Mouse (Mus musculus) lung, adult 2 months (tissue): ENCODE data around the gene Olfr53. TPM values are rescaled to one million over a fixed set of nuclear protein-coding genes. Genes with fewer than 3 reads are reported as not detected.
"Not testable (repeated sequence)": the region's sequence is repeated elsewhere in the genome, so short reads cannot be mapped to it uniquely, and the experiment has no call there.

Experiments used
- DNase-seq: peaks from one replicate; pipeline ENCODE4 v3.0.0; 2022
- H3K4me1 ChIP-seq: fragments of 200-500 bp; 2 replicates; pipeline ENCODE4 v1.6.1; 2011; ENCODE audit warnings: low read length; ENCODE audit not compliant: control insufficient read depth, insufficient read depth
- H3K4me3 ChIP-seq: fragments of 200-500 bp; replicated peaks from 2 replicates; pipeline ENCODE3; 2011; ENCODE audit warnings: low read depth, mild to moderate bottlenecking, control low read depth, low read length; ENCODE audit errors: extremely low read depth
- CTCF ChIP-seq: fragments of 200-500 bp; IDR thresholded peaks from 2 replicates; pipeline ENCODE4 v1.5.1; 2011; ENCODE audit warnings: mild to moderate bottlenecking, low read length, control low read depth; ENCODE audit not compliant: insufficient read depth
- POLR2A ChIP-seq: fragments of 200-500 bp; IDR thresholded peaks from 2 replicates; pipeline ENCODE4 v1.6.1; 2011; ENCODE audit warnings: low read depth, mild to moderate bottlenecking, control low read depth, low read length, borderline replicate concordance; ENCODE audit errors: extremely low read depth
- WGBS: fragments of 180-500 bp; shearing (Covaris S2); methylation state at CpG from one replicate; pipeline ENCODE4 v1.1.7; 2018; 5-methylcytosine and 5-hydroxymethylcytosine counted together
- polyA plus RNA-seq: library from polyadenylated mRNA; depleted of rRNA; stranded (reverse); fragments of >200 nt; gene quantifications from 2 replicates; pipeline ENCODE4 v1.2.3, GENCODE M21; 2012; rRNA removed

The Olfr53 gene
- polyA plus RNA-seq: not detected in 2 replicates

DNA sequence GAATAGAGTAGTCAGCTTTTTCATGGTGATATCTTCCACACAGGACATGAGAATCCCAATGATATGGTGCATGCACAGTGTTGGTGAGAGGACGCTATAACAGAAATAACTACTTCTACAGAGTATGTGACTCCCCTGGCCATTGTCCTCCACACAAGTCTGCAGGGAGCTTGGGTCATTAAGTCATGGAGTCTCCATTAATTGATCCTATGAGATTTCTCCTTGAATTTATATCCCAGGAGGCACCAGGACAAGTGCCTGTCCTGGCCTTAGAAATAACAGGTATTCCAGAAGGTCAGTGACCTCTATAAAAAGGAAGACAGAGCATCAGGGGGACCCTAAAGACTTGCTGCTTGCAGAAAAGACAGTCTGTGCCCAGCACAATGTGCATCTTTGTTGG lies at the start of gene Olfr53:
Gene Olfr53, plus strand, starts transcription at position 301 of the 400 bp plus-strand sequence.
- DNase-seq: no peak
- H3K4me3 ChIP-seq: no peak within 1 kb of the TSS
- TF ChIP-seq POLR2A (no peak), CTCF (no peak)
- H3K4me1 ChIP-seq: no peaks in the 10 kb centered on the region
- 90% methylated on average over 1 of the region's 1 CpGs for WGBS

GRCm38 (mm10) chr7:140600969-140601368 lies 45.3 kb upstream of the Olfr53 start, which contains the start of gene Olfr46:
Gene Olfr46 (plus strand): TSS chr7:140601269.
- not testable (repeated sequence) for H3K4me3 ChIP-seq, H3K4me1 ChIP-seq, DNase-seq
- WGBS: 73% methylated on average over 2 of the region's 2 CpGs

DNA sequence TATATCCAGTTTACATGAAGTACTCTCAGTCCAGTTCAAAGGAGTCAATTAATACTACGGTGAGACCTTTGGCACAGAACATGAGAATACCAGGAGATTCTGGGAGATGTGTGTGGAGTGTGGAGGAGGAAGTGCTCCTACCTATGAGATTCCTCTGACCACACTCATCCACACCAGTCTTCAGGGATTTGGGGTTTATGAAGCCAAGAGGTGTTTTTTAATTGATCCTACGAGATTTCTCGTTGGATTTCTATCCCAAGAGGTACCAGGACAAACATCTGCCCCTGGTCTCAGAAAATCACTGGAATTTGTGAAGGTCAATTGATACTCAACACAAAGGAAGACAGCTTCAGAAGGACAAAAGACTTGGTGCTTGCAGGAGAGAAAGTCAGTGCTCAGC lies 17.6 kb upstream of the Olfr53 start, which contains the start of gene Olfr61:
Gene Olfr61, plus strand, starts transcription at position 301 of the 400 bp plus-strand sequence.
- 73% methylated on average over 3 of the region's 3 CpGs for WGBS
- H3K4me1 ChIP-seq, H3K4me3 ChIP-seq, DNase-seq: not testable (repeated sequence)

- WGBS: 71% methylated on average over 1 of the region's 1 CpGs
- Histone ChIP-seq H3K4me1 (no peaks in the 10 kb centered on the region), H3K4me3 (no peak overlapping the region)
- DNase-seq: no peak
- TF ChIP-seq POLR2A (no peak), CTCF (no peak)
These were observed 15.7 kb upstream of the Olfr53 start for GRCm38 (mm10) chr7:140630559-140630958.

DNA sequence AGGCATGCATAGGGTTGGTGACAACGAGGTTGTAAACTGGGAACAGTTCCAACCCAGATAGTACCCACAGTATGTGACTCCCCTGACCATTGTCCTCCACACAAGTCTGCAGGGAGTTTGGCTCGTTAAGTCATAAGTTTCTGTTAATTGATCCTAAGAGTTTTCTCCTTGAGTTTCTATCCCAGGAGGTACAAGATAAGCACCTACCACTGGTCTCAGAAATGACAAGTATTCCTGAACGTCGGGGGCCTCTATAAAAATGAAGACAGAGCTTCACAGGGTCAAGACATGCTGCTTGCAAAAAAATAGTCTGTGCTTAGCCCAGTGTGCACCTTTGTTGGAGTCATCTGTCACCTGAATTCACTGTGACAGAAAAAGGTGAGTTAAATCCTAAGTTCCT lies 13.4 kb downstream of the Olfr53 start, which contains the start of gene Olfr539:
Gene Olfr539, plus strand, starts transcription at position 301 of the 400 bp plus-strand sequence.
- 66% methylated on average over 4 of the region's 4 CpGs for WGBS
- H3K4me3 ChIP-seq: no peak within 1 kb of the TSS
- TF ChIP-seq CTCF (no peak), POLR2A (no peak)

GRCm38 (mm10) chr7:140670693-140671092 lies 24.4 kb downstream of the Olfr53 start:
- WGBS: 68% methylated on average over 3 of the region's 3 CpGs
- not testable (repeated sequence) for H3K4me1 ChIP-seq, DNase-seq, H3K4me3 ChIP-seq

More for the DNA sequence above, 13.4 kb downstream of the Olfr53 start, which contains the start of gene Olfr539:
- no peak for DNase-seq
- no peaks in the 10 kb centered on the region for H3K4me1 ChIP-seq

GRCm38 (mm10) chr7:140675863-140676262 lies 29.6 kb downstream of the Olfr53 start:
- DNase-seq: no peak
- Histone ChIP-seq H3K4me1 (no peaks in the 10 kb centered on the region), H3K4me3 (no peak overlapping the region)
- WGBS: 3% methylated on average over 6 of the region's 6 CpGs
- TF ChIP-seq CTCF: no peak
- no peak for TF ChIP-seq POLR2A

DNA sequence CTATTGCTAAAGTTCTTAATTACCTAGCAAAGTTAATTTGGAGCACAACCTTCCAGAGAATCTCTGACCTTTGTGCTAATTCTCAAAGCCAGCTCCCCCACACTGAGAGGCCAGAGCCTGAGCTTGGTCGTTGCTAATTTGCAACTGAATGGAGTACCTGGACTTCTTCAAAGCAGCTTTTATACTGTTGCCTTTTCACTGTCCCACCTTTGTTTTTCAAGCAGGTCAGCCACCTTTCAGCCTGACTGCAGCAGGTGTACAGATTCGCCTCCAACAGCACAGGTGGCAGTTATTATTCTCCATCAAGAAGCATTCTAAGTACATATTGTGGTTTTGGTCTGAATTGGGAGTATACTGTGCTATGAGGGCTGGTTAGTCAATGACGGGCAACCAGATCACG lies 33.3 kb downstream of the Olfr53 start:
- H3K4me3 ChIP-seq, DNase-seq, H3K4me1 ChIP-seq: not testable (repeated sequence)
- WGBS: 64% methylated on average over 4 of the region's 4 CpGs

DNA sequence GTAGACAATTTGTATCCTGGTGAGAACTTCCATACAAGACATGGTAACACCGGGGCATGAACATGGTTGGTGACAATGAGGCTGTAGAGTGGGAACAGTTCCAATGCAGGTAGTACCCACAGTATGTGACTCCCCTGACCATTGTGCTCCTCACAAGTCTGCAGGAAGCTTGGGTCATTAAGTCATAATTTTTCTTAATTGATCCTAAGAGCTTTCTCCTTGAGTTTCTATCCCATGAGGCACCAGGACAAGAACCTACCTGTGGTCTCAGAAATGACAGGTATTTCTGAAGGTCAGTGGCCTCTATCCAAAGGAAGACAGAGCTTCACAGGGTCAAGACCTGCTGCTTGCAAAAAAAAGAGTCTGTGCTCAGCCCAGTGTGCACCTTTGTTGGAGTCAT lies 35.4 kb downstream of the Olfr53 start, which contains the start of gene Olfr45:
Gene Olfr45, plus strand, starts transcription at position 301 of the 400 bp plus-strand sequence.
- WGBS: 92% methylated on average over 1 of the region's 1 CpGs
- H3K4me1 ChIP-seq: no peaks in the 10 kb centered on the region

GRCm38 (mm10) chr7:140696967-140697366 lies 50.7 kb downstream of the Olfr53 start, which contains the start of gene Olfr541:
Gene Olfr541 (plus strand): TSS chr7:140697267.
- H3K4me1 ChIP-seq: no peaks in the 10 kb centered on the region
- no peak within 1 kb of the TSS for H3K4me3 ChIP-seq
- no peak for TF ChIP-seq POLR2A
- TF ChIP-seq CTCF: no peak
- no peak for DNase-seq

More for the DNA sequence above, 35.4 kb downstream of the Olfr53 start, which contains the start of gene Olfr45:
- H3K4me3 ChIP-seq: no peak within 1 kb of the TSS
- no peak for TF ChIP-seq CTCF
- TF ChIP-seq POLR2A: no peak
- no peak for DNase-seq

Other genes starting within 250 kb of the Olfr53 start
- not detected in 2 replicates for gene Olfr531, start 243.5 kb upstream of the Olfr53 start, polyA plus RNA-seq
- not detected in 2 replicates for gene Olfr532, start 224.8 kb upstream of the Olfr53 start, polyA plus RNA-seq
- gene Olfr533, start 183.1 kb upstream of the Olfr53 start, polyA plus RNA-seq: not detected in 2 replicates
- gene Olfr535, start 162.2 kb upstream of the Olfr53 start, polyA plus RNA-seq: not detected in 2 replicates
- not detected in 2 replicates for gene Olfr536, start 139.1 kb upstream of the Olfr53 start, polyA plus RNA-seq
- not detected in 2 replicates for gene Olfr538, start 78.6 kb upstream of the Olfr53 start, polyA plus RNA-seq
- not detected in 2 replicates for gene Olfr46, start 45.2 kb upstream of the Olfr53 start, polyA plus RNA-seq
- not detected in 2 replicates for gene Olfr61, start 17.5 kb upstream of the Olfr53 start, polyA plus RNA-seq
- not detected in 2 replicates for gene Olfr539, start 13.5 kb downstream of the Olfr53 start, polyA plus RNA-seq
- not detected in 2 replicates for gene Olfr45, start 35.5 kb downstream of the Olfr53 start, polyA plus RNA-seq
- gene Olfr541, start 50.8 kb downstream of the Olfr53 start, polyA plus RNA-seq: not detected in 2 replicates
- 6.4 and 16.6 TPM in 2 replicates for gene Cyp2e1, start 117.3 kb downstream of the Olfr53 start, polyA plus RNA-seq
- gene Syce1, start 141.4 kb downstream of the Olfr53 start, polyA plus RNA-seq: 0.22 and 0.45 TPM in 2 replicates
- 0.06 and 0.19 TPM in 2 replicates for gene Zfp941, start 175.7 kb downstream of the Olfr53 start, polyA plus RNA-seq
- 19.7 and 23.3 TPM in 2 replicates for gene Urah, start 188.6 kb downstream of the Olfr53 start, polyA plus RNA-seq
- 45.0 and 76.2 TPM in 2 replicates for gene Scgb1c1, start 199.1 kb downstream of the Olfr53 start, polyA plus RNA-seq
- 0.24 TPM in 1 of 2 replicates, not detected in the other for gene Odf3, start 201.4 kb downstream of the Olfr53 start, polyA plus RNA-seq
- gene Gm45785, start 209.9 kb downstream of the Olfr53 start, polyA plus RNA-seq: 2.2 TPM in 1 of 2 replicates, not detected in the other
- 112 and 138 TPM in 2 replicates for gene Ric8a, start 210.5 kb downstream of the Olfr53 start, polyA plus RNA-seq
- 25.5 and 30.5 TPM in 2 replicates for gene Bet1l, start 211.1 kb downstream of the Olfr53 start, polyA plus RNA-seq
- gene Psmd13, start 235.5 kb downstream of the Olfr53 start, polyA plus RNA-seq: 48.8 and 70.4 TPM in 2 replicates
- 21.1 and 27.0 TPM in 2 replicates for gene Sirt3, start 235.9 kb downstream of the Olfr53 start, polyA plus RNA-seq